Mouse (Mus musculus): ENCODE results near the gene Tsc22d1. TPM values are rescaled to one million over a fixed set of nuclear protein-coding genes. Genes with fewer than 3 reads are reported as not detected.

The Tsc22d1 gene
- total RNA-seq, 2 experiments from 2014 or later, result 216 to 225 TPM

GRCm38 (mm10) chr14:76521308-76521707 lies 106.5 kb downstream of the Tsc22d1 start:
- DNase-seq, result no peak

GRCm38 (mm10) chr14:76523344-76523743 lies 108.6 kb downstream of the Tsc22d1 start:
- DNase-seq, result no peak

- DNase-seq, result peak; percentile 46
These were observed 111.7 kb downstream of the Tsc22d1 start for GRCm38 (mm10) chr14:76526467-76526866.

DNA sequence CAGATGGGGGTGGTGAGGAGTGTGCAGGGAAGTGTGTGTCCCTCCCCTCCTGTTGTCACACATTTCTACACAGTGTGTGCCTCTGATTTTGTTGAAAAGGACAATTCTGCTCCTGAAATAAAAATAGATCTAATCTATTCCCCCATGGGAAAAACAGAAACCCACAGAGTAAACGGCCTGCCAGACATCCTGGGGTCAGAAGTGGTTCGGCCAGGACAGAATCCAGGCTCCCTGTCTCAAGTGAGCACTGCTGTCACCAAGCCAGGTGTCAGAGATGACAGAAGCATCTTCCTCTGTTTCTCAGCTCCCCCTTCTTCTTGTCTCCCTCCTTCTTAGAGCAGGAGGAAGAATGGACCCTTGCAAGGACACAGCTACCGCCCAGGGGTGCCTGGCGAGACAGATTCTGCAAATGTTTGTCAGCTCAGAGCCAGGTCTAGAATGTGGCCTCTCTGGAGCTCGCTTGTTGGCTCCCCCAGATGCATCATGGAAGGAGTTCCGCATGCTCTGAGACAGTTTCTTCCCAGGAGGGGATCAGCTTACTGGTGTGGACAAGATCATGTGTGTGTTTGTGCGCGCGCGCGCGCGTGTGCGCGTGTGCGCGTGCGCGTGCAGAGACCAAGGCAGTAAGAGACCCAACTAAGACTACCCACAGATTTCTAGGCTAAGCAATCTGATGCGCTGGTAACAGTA lies 112.4 kb downstream of the Tsc22d1 start:
- peak; percentile 50 for DNase-seq

DNA sequence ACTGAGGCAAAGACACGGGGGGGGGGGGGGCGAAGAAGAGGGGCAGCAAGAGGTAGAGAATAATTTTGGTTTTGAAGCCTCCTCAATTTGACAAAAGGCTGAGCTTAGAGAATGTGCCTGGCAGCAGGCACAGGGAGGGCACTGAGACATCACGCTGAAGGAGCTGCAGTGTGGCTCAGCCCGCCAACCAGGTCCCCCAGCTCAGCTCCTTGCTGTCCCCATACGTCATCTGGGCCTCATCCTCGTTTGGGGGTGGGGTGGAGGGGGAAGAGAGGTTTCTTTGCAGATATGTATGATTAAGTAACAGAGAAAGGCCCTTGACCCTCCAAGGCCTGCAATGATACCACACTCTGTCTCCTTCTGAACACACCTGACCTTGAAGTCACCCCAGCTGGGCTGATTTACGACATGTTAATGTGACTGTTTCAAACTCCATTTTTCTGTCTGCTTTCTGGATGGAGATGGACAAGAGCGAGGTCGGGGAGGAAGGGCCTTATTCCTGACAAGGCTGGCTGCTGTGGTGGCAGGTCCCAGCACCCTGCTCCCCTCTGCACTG lies 113.1 kb downstream of the Tsc22d1 start:
- no peak for DNase-seq

DNA sequence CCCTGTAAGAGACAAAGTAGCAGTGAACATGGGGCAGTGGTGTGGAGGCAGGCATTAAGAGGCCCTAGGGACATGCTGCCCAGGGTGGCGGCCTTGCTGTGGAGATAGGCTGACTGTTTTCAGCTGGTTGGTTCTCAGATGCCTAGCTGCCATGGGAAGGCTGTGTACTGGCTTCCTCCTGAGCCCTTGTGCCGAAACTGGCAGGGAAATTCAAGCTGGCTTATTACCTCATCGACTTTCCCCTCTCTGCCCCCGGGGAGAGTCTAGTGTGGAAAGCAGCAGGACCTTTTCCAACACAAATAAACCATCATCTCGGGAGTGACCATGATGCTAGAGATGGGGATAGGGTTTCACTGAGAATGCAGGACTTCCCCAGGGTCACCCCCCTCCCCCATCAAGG lies 113.9 kb downstream of the Tsc22d1 start:
- peak; percentile 37 for DNase-seq

- no peak for DNase-seq
These were observed 116.4 kb downstream of the Tsc22d1 start for GRCm38 (mm10) chr14:76531027-76531660.

GRCm38 (mm10) chr14:76532257-76533169 lies 117.8 kb downstream of the Tsc22d1 start:
- DNase-seq, result peak; percentile 46

- DNase-seq, result no peak
These were observed 118.5 kb downstream of the Tsc22d1 start for GRCm38 (mm10) chr14:76533170-76533815.

- DNase-seq, result no peak
These were observed 120.3 kb downstream of the Tsc22d1 start for GRCm38 (mm10) chr14:76535096-76535495.

GRCm38 (mm10) chr14:76536921-76537320 lies 122.2 kb downstream of the Tsc22d1 start:
- no peak for DNase-seq

GRCm38 (mm10) chr14:76540005-76540670 lies 125.4 kb downstream of the Tsc22d1 start:
- DNase-seq, result no peak

GRCm38 (mm10) chr14:76541341-76541740 lies 126.6 kb downstream of the Tsc22d1 start:
- DNase-seq, result no peak

DNA sequence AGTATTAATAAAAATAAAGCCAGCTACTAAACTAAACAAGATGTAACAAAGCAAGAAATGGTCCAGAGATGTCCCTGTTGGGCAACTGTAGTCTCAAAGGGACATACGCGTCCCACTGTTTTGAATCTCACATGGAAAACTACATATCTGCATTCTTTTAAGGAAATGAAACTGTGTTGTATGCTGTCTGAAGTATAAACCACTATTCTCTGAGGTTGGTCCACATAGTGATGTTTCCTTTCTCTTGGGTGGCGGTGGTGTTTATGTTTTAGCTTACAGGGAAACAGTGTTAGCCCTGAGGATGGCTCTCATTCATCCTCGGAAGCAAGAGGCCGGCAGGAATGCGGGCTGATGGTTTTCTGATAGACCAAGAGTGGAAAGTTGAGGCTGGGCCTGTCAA lies 129.4 kb downstream of the Tsc22d1 start:
- DNase-seq, result no peak

DNA sequence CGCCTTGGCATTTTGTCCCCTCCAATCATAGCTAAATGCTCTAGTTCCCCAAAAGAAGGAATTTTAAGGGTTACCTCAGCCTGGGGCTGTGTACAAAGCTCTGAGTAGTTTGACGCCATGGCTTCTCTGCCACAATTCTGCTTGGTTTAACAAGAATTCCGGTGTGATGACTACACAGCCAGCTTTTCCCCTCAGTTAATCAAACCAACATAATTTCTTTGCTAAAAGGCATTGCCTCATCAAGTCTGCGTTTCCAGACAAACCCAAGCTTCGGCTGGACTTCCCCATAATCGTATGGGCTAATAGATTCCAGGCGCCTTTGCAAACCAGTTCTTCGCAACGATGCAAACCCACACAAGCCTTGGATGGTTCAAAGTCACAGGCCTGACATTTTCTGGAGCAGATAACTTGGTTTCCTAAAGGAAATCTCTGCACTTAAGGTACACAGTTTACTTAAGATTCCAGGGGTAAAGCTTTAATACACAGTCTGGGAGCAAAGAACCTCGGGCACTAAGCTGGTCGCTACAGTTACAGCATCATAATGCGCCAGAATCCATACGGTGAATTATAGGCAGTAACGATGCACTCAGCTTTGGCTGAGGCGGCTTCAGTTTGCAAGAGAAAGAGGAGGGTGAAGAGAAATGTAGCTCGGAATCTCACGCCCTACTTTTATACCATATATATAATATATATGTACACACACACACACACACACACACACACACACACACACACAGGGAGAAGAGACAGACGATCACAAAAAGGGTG lies 140.7 kb downstream of the Tsc22d1 start:
- DNase-seq, result no peak

GRCm38 (mm10) chr14:76556031-76556851 lies 141.5 kb downstream of the Tsc22d1 start:
- peak; percentile 69 for DNase-seq

GRCm38 (mm10) chr14:76556852-76557208 lies 142.1 kb downstream of the Tsc22d1 start, which contains the start of gene Serp2:
Gene Serp2 (minus strand): TSS chr14:76556889.
- no peak for DNase-seq

All from heart, postnatal 4 days (tissue).